Comparison of ENCODE assay signal across 11 mouse cellular contexts in genomic region chr1:86506420-86506819, GRCm38 (mm10). TPM values are rescaled to one million over a fixed set of nuclear protein-coding genes. Genes with fewer than 3 reads are reported as not detected.
DNase-seq lines count a peak whose midpoint lies in the region; ATAC-seq and TF ChIP-seq lines count a peak whose summit lies in the region.
"Had no signal": no experiment of that assay in that cellular context is flagged by ENCODE, and none has a peak within 500 bp of the region (broad histone marks: within the 10 kb centered on the region; RNA-seq: fewer than 3 reads in every experiment).

No protein-coding gene starts in this region.

- 84% methylated on average over 5 of the region's 5 CpGs for WGBS in forebrain, embryonic 10.5 days
- 87% methylated on average over 5 of the region's 5 CpGs for WGBS in forebrain, embryonic 11.5 days
- 69% methylated on average over 5 of the region's 5 CpGs for WGBS in lung, embryonic 16.5 days
- 70% methylated on average over 5 of the region's 5 CpGs for WGBS in lung, adult 2 months
- 49% methylated on average over 5 of the region's 5 CpGs for WGBS in hindbrain, postnatal 0 days
- 72% methylated on average over 5 of the region's 5 CpGs for WGBS in neural tube, embryonic 15.5 days

- ATAC-seq in forebrain, embryonic 11.5 days (replicated peaks; ENCODE audit: low FRiP score) = no peak
- no peak for ATAC-seq in lung, embryonic 16.5 days (ENCODE audit: low read depth)
- no peak for ATAC-seq in hindbrain, postnatal 0 days
- ATAC-seq in neural tube, embryonic 15.5 days (ENCODE audit: low FRiP score) = no peak

- TF ChIP-seq CTCF in lung, adult 2 months (IDR thresholded peaks at IDR 0.05; ENCODE audit: insufficient read depth, low read length) = no peak
- TF ChIP-seq CTCF in hindbrain, postnatal 0 days (IDR thresholded peaks at IDR 0.05; ENCODE audit: low read depth) = no peak

- no peak overlapping the region for H3K4me3 ChIP-seq in forebrain, embryonic 10.5 days
- no peak overlapping the region for H3K4me3 ChIP-seq in forebrain, embryonic 11.5 days (ENCODE audit: low read depth, low read length)
- no peak overlapping the region for H3K4me3 ChIP-seq in lung, embryonic 16.5 days (ENCODE audit: low read length)
- H3K4me3 ChIP-seq in lung, adult 2 months (replicated peaks; ENCODE audit: extremely low read depth, low read depth, low read length) = no peak overlapping the region
- no peak overlapping the region for H3K4me3 ChIP-seq in hindbrain, postnatal 0 days (ENCODE audit: low read length)
- no peak overlapping the region for H3K4me3 ChIP-seq in neural tube, embryonic 15.5 days (replicated peaks)

- DNase-seq in forebrain, embryonic 10.5 days (ENCODE audit: extremely low spot score, low spot score) = no peak
- DNase-seq in forebrain, embryonic 11.5 days (ENCODE audit: low spot score) = no peak
- no peak for DNase-seq in lung, adult 2 months
- DNase-seq in hindbrain, postnatal 0 days (ENCODE audit: low spot score) = peak; percentile 40
- no peak for DNase-seq in thymus, postnatal 10 days (ENCODE audit: low spot score in 2 of 2)
- no peak for DNase-seq in left cerebral cortex, adult 8-10 months (ENCODE audit: low spot score in 2 of 2)
- DNase-seq: B cell, adult 2 months; cerebellum, adult 11 months; right cerebral cortex, postnatal 4 days had no signal

- H3K27ac ChIP-seq in forebrain, embryonic 10.5 days = peak overlapping the region; percentile 97
- no peak overlapping the region for H3K27ac ChIP-seq in forebrain, embryonic 11.5 days (ENCODE audit: low read depth, low read length)
- H3K27ac ChIP-seq in lung, embryonic 16.5 days (ENCODE audit: low read length) = peak overlapping the region; percentile 23; the same call in 1 of the 2 replicates
- H3K27ac ChIP-seq in hindbrain, postnatal 0 days = peak overlapping the region; percentile 87; the same call in 1 of the 2 replicates
- H3K27ac ChIP-seq in neural tube, embryonic 15.5 days (replicated peaks) = peak overlapping the region; percentile 90

- H3K4me1 ChIP-seq in forebrain, embryonic 10.5 days = peaks cover 81% of the 10 kb centered on the region
- H3K4me1 ChIP-seq in forebrain, embryonic 11.5 days (replicated peaks; ENCODE audit: control insufficient read depth, insufficient read depth, low read length) = peaks cover 29% of the 10 kb centered on the region
- peaks cover 51% of the 10 kb centered on the region for H3K4me1 ChIP-seq in lung, embryonic 16.5 days (replicated peaks; ENCODE audit: control insufficient read depth, insufficient read depth, low read length)
- peaks cover 19% of the 10 kb centered on the region for H3K4me1 ChIP-seq in lung, adult 2 months (ENCODE audit: control insufficient read depth, insufficient read depth, low read length)
- peaks cover 19% of the 10 kb centered on the region for H3K4me1 ChIP-seq in hindbrain, postnatal 0 days (ENCODE audit: insufficient read depth, low read length)
- peaks cover 63% of the 10 kb centered on the region for H3K4me1 ChIP-seq in neural tube, embryonic 15.5 days

- H3K9ac ChIP-seq in forebrain, embryonic 11.5 days (ENCODE audit: low read length) = no peak overlapping the region
- H3K9ac ChIP-seq in lung, embryonic 16.5 days (ENCODE audit: low read length) = 0 out of 2 replicates have a peak overlapping the region, but pooled peaks have one; percentile 14
- 0 out of 2 replicates have a peak overlapping the region, but pooled peaks have one; percentile 24 for H3K9ac ChIP-seq in hindbrain, postnatal 0 days (replicated peaks; ENCODE audit: low read length)
- no peak overlapping the region for H3K9ac ChIP-seq in neural tube, embryonic 15.5 days (replicated peaks)

- no peak for TF ChIP-seq POLR2A in lung, adult 2 months (IDR thresholded peaks at IDR 0.05; ENCODE audit: borderline replicate concordance, extremely low read depth, low read depth, low read length)

- no peaks in the 10 kb centered on the region for H3K36me3 ChIP-seq in forebrain, embryonic 10.5 days (replicated peaks)
- no peaks in the 10 kb centered on the region for H3K36me3 ChIP-seq in forebrain, embryonic 11.5 days (ENCODE audit: control insufficient read depth, insufficient read depth, low read length)
- H3K36me3 ChIP-seq in lung, embryonic 16.5 days (ENCODE audit: control insufficient read depth, insufficient read depth, low read length) = no peaks in the 10 kb centered on the region
- no peaks in the 10 kb centered on the region for H3K36me3 ChIP-seq in hindbrain, postnatal 0 days (ENCODE audit: insufficient read depth, low read length)
- H3K36me3 ChIP-seq in neural tube, embryonic 15.5 days = no peaks in the 10 kb centered on the region

- no peaks in the 10 kb centered on the region for H3K9me3 ChIP-seq in forebrain, embryonic 10.5 days
- H3K9me3 ChIP-seq in forebrain, embryonic 11.5 days (ENCODE audit: control insufficient read depth, low read length) = no peaks in the 10 kb centered on the region
- H3K9me3 ChIP-seq in lung, embryonic 16.5 days (ENCODE audit: control insufficient read depth, low read length) = no peaks in the 10 kb centered on the region
- no peaks in the 10 kb centered on the region for H3K9me3 ChIP-seq in hindbrain, postnatal 0 days (ENCODE audit: low read length)
- no peaks in the 10 kb centered on the region for H3K9me3 ChIP-seq in neural tube, embryonic 15.5 days (replicated peaks)

- H3K27me3 ChIP-seq in forebrain, embryonic 10.5 days (ENCODE audit: poor library complexity, severe bottlenecking) = no peaks in the 10 kb centered on the region
- H3K27me3 ChIP-seq in forebrain, embryonic 11.5 days (ENCODE audit: control insufficient read depth, insufficient read depth, low read length) = no peaks in the 10 kb centered on the region
- H3K27me3 ChIP-seq in lung, embryonic 16.5 days (ENCODE audit: control insufficient read depth, insufficient read depth, low read depth, low read length) = no peaks in the 10 kb centered on the region
- no peaks in the 10 kb centered on the region for H3K27me3 ChIP-seq in hindbrain, postnatal 0 days (ENCODE audit: insufficient read depth, low read length)
- H3K27me3 ChIP-seq in neural tube, embryonic 15.5 days (replicated peaks) = no peaks in the 10 kb centered on the region

- no peak overlapping the region for H3K4me2 ChIP-seq in forebrain, embryonic 11.5 days (ENCODE audit: low read depth, low read length, severe bottlenecking)
- H3K4me2 ChIP-seq in lung, embryonic 16.5 days (ENCODE audit: low read depth, low read length) = no peak overlapping the region
- no peak overlapping the region for H3K4me2 ChIP-seq in hindbrain, postnatal 0 days (ENCODE audit: low read depth, low read length)
- H3K4me2 ChIP-seq in neural tube, embryonic 15.5 days = no peak overlapping the region

RNA-seq across cellular contexts. Expression of gene Ptma, which starts 20.1 kb away (rescaled TPM):
- polyA plus RNA-seq in forebrain, embryonic 10.5 days (2016; fragmentation: Nextera tagmentation; extraction: Ambion mirVana) = 2,941 and 3,273 TPM in 2 replicates
- polyA plus RNA-seq in forebrain, embryonic 11.5 days (2014; fragmentation: Nextera tagmentation; extraction: Ambion mirVana) = 3,230 and 3,412 TPM in 2 replicates
- 2,358 and 2,609 TPM in 2 replicates for polyA plus RNA-seq in lung, embryonic 16.5 days (2015; fragmentation: Nextera tagmentation; extraction: Ambion mirVana)
- polyA plus RNA-seq in lung, adult 2 months (2012; rRNA removed) = 751 and 980 TPM in 2 replicates
- total RNA-seq in hindbrain, postnatal 0 days (2014; rRNA removed) = 619 and 723 TPM in 2 replicates
- polyA plus RNA-seq in hindbrain, postnatal 0 days (2015; fragmentation: Nextera tagmentation; extraction: Ambion mirVana) = 1,399 and 1,474 TPM in 2 replicates
- 1,254 and 1,565 TPM in 2 replicates for polyA plus RNA-seq in neural tube, embryonic 15.5 days (2015; fragmentation: Nextera tagmentation; extraction: Ambion mirVana)
- 100 to 1,000 TPM; 407 to 432 (median 416) TPM for total RNA-seq in left cerebral cortex, adult 8-10 months (2022)

Comparison
In these comparisons a context has a peak if more than half of its experiments do, and no peak if none do; other contexts are left out.
1. H3K9ac ChIP-seq: peak in lung, embryonic 16.5 days (single experiment) and hindbrain, postnatal 0 days (single experiment); none in forebrain, embryonic 11.5 days (single experiment) and neural tube, embryonic 15.5 days (single experiment).